Mouse (Mus musculus) kidney, postnatal 10 days (tissue): ENCODE measurements around the gene Usp9y.
A peak's percentile ranks its signal among the peaks of the same experiment; 100 is the strongest.

ENCODE experiments used
- DNase-seq: peaks from one replicate; pipeline ENCODE4 v3.0.0; 2021; ENCODE audit warnings: mixed read lengths

Gene Usp9y

GRCm38 (mm10) chrY:1459682-1460081 is at the start of gene Usp9y:
Gene Usp9y, minus strand, starts transcription at chrY:1459782.
- no peak for DNase-seq

DNA sequence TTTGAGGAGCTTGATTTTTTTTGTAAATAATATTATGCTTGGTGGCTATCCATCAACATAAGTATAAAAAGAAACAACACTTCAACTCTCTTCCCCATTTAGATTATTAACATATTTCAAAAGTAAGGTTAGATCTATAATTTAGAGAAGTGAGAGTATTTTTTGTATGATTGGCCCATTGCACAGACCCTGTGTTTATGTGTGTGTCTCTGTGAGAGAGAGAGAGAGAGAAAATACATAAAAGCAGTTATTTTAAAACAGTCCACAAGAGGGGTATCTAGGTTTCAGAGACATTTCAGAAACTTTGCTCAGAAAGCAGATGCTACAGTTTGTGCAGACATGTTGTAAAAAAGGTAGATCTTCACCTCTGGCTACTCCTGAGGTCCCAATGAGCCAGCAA is 165.9 kb downstream of the Usp9y start:
- DNase-seq: no peak

- DNase-seq: peak; percentile 87
Measured at GRCm38 (mm10) chrY:1286171-1286795, 173.3 kb downstream of the Usp9y start, which contains the start of gene Ddx3y. Gene Ddx3y, minus strand, starts transcription at chrY:1286629.

GRCm38 (mm10) chrY:1285735-1286134 is 173.8 kb downstream of the Usp9y start:
- peak; percentile 37 for DNase-seq
